Mouse (Mus musculus): ENCODE measurements around the gene Zfand5.
"Not testable (repeated sequence)": the region's sequence is repeated elsewhere in the genome, so short reads cannot be mapped to it uniquely, and the experiment has no call there.

Zfand5 gene

GRCm38 (mm10) chr19:21271741-21272654 lies at the start of gene Zfand5:
Gene Zfand5 (plus strand): TSS chr19:21272278.
- peak; percentile 98 for DNase-seq (ENCODE audit: low spot score)

GRCm38 (mm10) chr19:21227131-21227530 lies 44.9 kb upstream of the Zfand5 start:
- peak; percentile 14 for DNase-seq (ENCODE audit: low spot score)

GRCm38 (mm10) chr19:21227754-21228153 lies 44.3 kb upstream of the Zfand5 start:
- no peak for DNase-seq (ENCODE audit: low spot score)

GRCm38 (mm10) chr19:21248730-21249129 lies 23.3 kb upstream of the Zfand5 start:
- not testable (repeated sequence) for DNase-seq (ENCODE audit: low spot score)

GRCm38 (mm10) chr19:21253846-21254245 lies 18.2 kb upstream of the Zfand5 start:
- DNase-seq (ENCODE audit: low spot score) = no peak

- no peak for DNase-seq (ENCODE audit: low spot score)
These were observed 16.2 kb upstream of the Zfand5 start for GRCm38 (mm10) chr19:21255920-21256319.

GRCm38 (mm10) chr19:21259453-21259852 lies 12.6 kb upstream of the Zfand5 start:
- DNase-seq (ENCODE audit: low spot score) = no peak

- DNase-seq (ENCODE audit: low spot score) = no peak
These were observed 11.8 kb upstream of the Zfand5 start for GRCm38 (mm10) chr19:21260280-21260679.

GRCm38 (mm10) chr19:21271186-21271585 lies 892 bp upstream of the Zfand5 start:
- DNase-seq (ENCODE audit: low spot score) = no peak

- peak; percentile 73 for DNase-seq (ENCODE audit: low spot score)
These were observed 692 bp downstream of the Zfand5 start for GRCm38 (mm10) chr19:21272655-21273284.

- no peak for DNase-seq (ENCODE audit: low spot score)
These were observed 1.4 kb downstream of the Zfand5 start for GRCm38 (mm10) chr19:21273440-21273839.

- peak; percentile 81 for DNase-seq (ENCODE audit: low spot score)
These were observed 2.1 kb downstream of the Zfand5 start for GRCm38 (mm10) chr19:21274181-21274591.

GRCm38 (mm10) chr19:21274714-21275113 lies 2.6 kb downstream of the Zfand5 start:
- DNase-seq (ENCODE audit: low spot score) = peak; percentile 21

- DNase-seq (ENCODE audit: low spot score) = no peak
These were observed 4.2 kb downstream of the Zfand5 start for GRCm38 (mm10) chr19:21276317-21276716.

- no peak for DNase-seq (ENCODE audit: low spot score)
These were observed 14.5 kb downstream of the Zfand5 start for GRCm38 (mm10) chr19:21286421-21287097.

- DNase-seq (ENCODE audit: low spot score) = no peak
These were observed 25.3 kb downstream of the Zfand5 start for GRCm38 (mm10) chr19:21297411-21297810.

GRCm38 (mm10) chr19:21301787-21302186 lies 29.7 kb downstream of the Zfand5 start:
- no peak for DNase-seq (ENCODE audit: low spot score)

GRCm38 (mm10) chr19:21307755-21308154 lies 35.7 kb downstream of the Zfand5 start:
- DNase-seq (ENCODE audit: low spot score) = no peak

- not testable (repeated sequence) for DNase-seq (ENCODE audit: low spot score)
These were observed 38.3 kb downstream of the Zfand5 start for GRCm38 (mm10) chr19:21310364-21310763.

GRCm38 (mm10) chr19:21315701-21316100 lies 43.6 kb downstream of the Zfand5 start:
- DNase-seq (ENCODE audit: low spot score) = no peak

- DNase-seq (ENCODE audit: low spot score) = no peak
These were observed 47.5 kb downstream of the Zfand5 start for GRCm38 (mm10) chr19:21319618-21320017.

GRCm38 (mm10) chr19:21325333-21325732 lies 53.3 kb downstream of the Zfand5 start:
- DNase-seq (ENCODE audit: low spot score) = no peak

GRCm38 (mm10) chr19:21328951-21329350 lies 56.9 kb downstream of the Zfand5 start:
- no peak for DNase-seq (ENCODE audit: low spot score)
